Mouse (Mus musculus) hindbrain, postnatal 0 days (tissue): ENCODE measurements at regions not wholly inside any gene's neighbourhood (a gene's known extent, or its start where the extent isn't known, plus 50 kb on each side); places are given as distances from the start of the nearest gene placed in this dataset.
A peak's percentile ranks its signal among the peaks of the same experiment; 100 is the strongest.

Experiments used
- ATAC-seq: fragments of 200-750 bp; cut with Nextera tagmentation; 2 replicates; pipeline ENCODE4 v1.8.0; 2017; ENCODE audit warnings: mild to moderate bottlenecking, moderate TSS enrichment, moderate library complexity
- DNase-seq: peaks from one replicate; pipeline ENCODE4 v3.0.0-alpha.2; 2015; ENCODE audit warnings: low spot score
- H3K27ac ChIP-seq: fragments of 300-500 bp; sonication (generic); 2 replicates; pipeline ENCODE4 v1.5.1; 2014; ENCODE audit warnings: mild to moderate bottlenecking
- H3K27me3 ChIP-seq: fragments of 300-500 bp; sonication (generic); 2 replicates; pipeline ENCODE4 v1.6.1; 2014; ENCODE audit warnings: low read length, mixed read lengths; ENCODE audit not compliant: insufficient read depth
- H3K36me3 ChIP-seq: fragments of 300-500 bp; sonication (generic); 2 replicates; pipeline ENCODE4 v1.6.1; 2014; ENCODE audit warnings: low read length, mixed read lengths; ENCODE audit not compliant: insufficient read depth
- H3K4me1 ChIP-seq: fragments of 300-500 bp; sonication (generic); 2 replicates; pipeline ENCODE4 v1.6.1; 2014; ENCODE audit warnings: antibody characterized with exemption, low read length, mixed read lengths; ENCODE audit not compliant: insufficient read depth
- H3K4me2 ChIP-seq: fragments of 300-500 bp; sonication (generic); 2 replicates; pipeline ENCODE4 v1.6.1; 2014; ENCODE audit warnings: low read depth, mild to moderate bottlenecking, low read length, moderate library complexity, mixed read lengths
- H3K4me3 ChIP-seq: fragments of 300-500 bp; sonication (generic); 2 replicates; pipeline ENCODE4 v1.5.1; 2014; ENCODE audit warnings: low read length
- H3K9ac ChIP-seq: fragments of 300-500 bp; sonication (generic); replicated peaks from 2 replicates; pipeline ENCODE4 v1.6.1; 2014; ENCODE audit warnings: mild to moderate bottlenecking, low read length, moderate library complexity, mixed read lengths
- H3K9me3 ChIP-seq: fragments of 300-500 bp; sonication (generic); 2 replicates; pipeline ENCODE4 v1.6.1; 2016; ENCODE audit warnings: low read length, mixed read lengths
- CTCF ChIP-seq: IDR thresholded peaks from 2 replicates; pipeline ENCODE4 v1.5.1; 2016; ENCODE audit warnings: antibody characterized with exemption, control low read depth, low read depth
- WGBS: fragments of 180-500 bp; shearing (Covaris S2); extraction: QIAGEN DNeasy Blood & Tissue Kit; methylation state at CpG from one replicate; pipeline ENCODE4 v1.1.7; 2014; 5-methylcytosine and 5-hydroxymethylcytosine counted together

- H3K27ac ChIP-seq = no peak overlapping the region
- H3K4me2 ChIP-seq = no peak overlapping the region
- H3K27me3 ChIP-seq = no peaks in the 10 kb centered on the region
- no peaks in the 10 kb centered on the region for H3K9me3 ChIP-seq
- DNase-seq = no peak
- H3K4me1 ChIP-seq = no peaks in the 10 kb centered on the region
- no peaks in the 10 kb centered on the region for H3K36me3 ChIP-seq
- 58% methylated on average over 3 of the region's 3 CpGs for WGBS
- no peak overlapping the region for H3K9ac ChIP-seq
- ATAC-seq = no peak
- no peak overlapping the region for H3K4me3 ChIP-seq
- TF ChIP-seq CTCF = no peak
Observed at GRCm38 (mm10) chr14:88633771-88634170, 162.6 kb upstream of the Pcdh20 start.

GRCm38 (mm10) chr14:88595376-88595775 is 124.2 kb upstream of the Pcdh20 start:
- WGBS = 84% methylated on average over 2 of the region's 2 CpGs
- no peak overlapping the region for H3K4me3 ChIP-seq
- no peak for TF ChIP-seq CTCF
- ATAC-seq (no peak), DNase-seq (no peak)
- H3K4me1 ChIP-seq = no peaks in the 10 kb centered on the region
- H3K9ac ChIP-seq = no peak overlapping the region
- no peaks in the 10 kb centered on the region for H3K27me3 ChIP-seq
- no peaks in the 10 kb centered on the region for H3K36me3 ChIP-seq
- no peak overlapping the region for H3K27ac ChIP-seq
- no peak overlapping the region for H3K4me2 ChIP-seq
- no peaks in the 10 kb centered on the region for H3K9me3 ChIP-seq

GRCm38 (mm10) chr14:88570053-88570452 is 98.9 kb upstream of the Pcdh20 start:
- no peaks in the 10 kb centered on the region for H3K36me3 ChIP-seq
- DNase-seq = peak; percentile 2
- H3K4me1 ChIP-seq = no peaks in the 10 kb centered on the region
- 65% methylated on average over 4 of the region's 4 CpGs for WGBS
- no peak for TF ChIP-seq CTCF
- H3K9me3 ChIP-seq = no peaks in the 10 kb centered on the region
- no peak for ATAC-seq
- no peak overlapping the region for H3K4me2 ChIP-seq
- H3K27me3 ChIP-seq = no peaks in the 10 kb centered on the region
- no peak overlapping the region for H3K9ac ChIP-seq
- no peak overlapping the region for H3K4me3 ChIP-seq
- H3K27ac ChIP-seq = no peak overlapping the region

- WGBS = 74% methylated on average over 1 of the region's 1 CpGs
- Histone ChIP-seq H3K4me2 (no peak overlapping the region), H3K4me1 (no peaks in the 10 kb centered on the region), H3K36me3 (no peaks in the 10 kb centered on the region), H3K9ac (no peak overlapping the region), H3K27me3 (no peaks in the 10 kb centered on the region), H3K27ac (no peak overlapping the region), H3K4me3 (no peak overlapping the region), H3K9me3 (no peaks in the 10 kb centered on the region)
- TF ChIP-seq CTCF = no peak
- no peak for ATAC-seq
- no peak for DNase-seq
Observed at GRCm38 (mm10) chr14:88567566-88567965, 96.4 kb upstream of the Pcdh20 start.

- no peak for DNase-seq
- Histone ChIP-seq H3K27me3 (no peaks in the 10 kb centered on the region), H3K9ac (no peak overlapping the region), H3K36me3 (no peaks in the 10 kb centered on the region), H3K4me3 (no peak overlapping the region), H3K4me1 (no peaks in the 10 kb centered on the region), H3K9me3 (no peaks in the 10 kb centered on the region), H3K4me2 (no peak overlapping the region), H3K27ac (no peak overlapping the region)
- ATAC-seq = no peak
- no peak for TF ChIP-seq CTCF
- WGBS = 85% methylated on average over 3 of the region's 3 CpGs
Observed at GRCm38 (mm10) chr14:88543601-88544000, 72.4 kb upstream of the Pcdh20 start.

GRCm38 (mm10) chr14:88542522-88542921 is 71.3 kb upstream of the Pcdh20 start:
- Histone ChIP-seq H3K9ac (no peak overlapping the region), H3K36me3 (no peaks in the 10 kb centered on the region), H3K9me3 (no peaks in the 10 kb centered on the region), H3K27me3 (no peaks in the 10 kb centered on the region), H3K27ac (no peak overlapping the region), H3K4me2 (no peak overlapping the region), H3K4me1 (no peaks in the 10 kb centered on the region), H3K4me3 (no peak overlapping the region)
- no peak for ATAC-seq
- 83% methylated on average over 1 of the region's 1 CpGs for WGBS
- no peak for TF ChIP-seq CTCF
- DNase-seq = no peak
